Comparison of ENCODE assay signal across 8 mouse cellular contexts in the genomic region with DNA sequence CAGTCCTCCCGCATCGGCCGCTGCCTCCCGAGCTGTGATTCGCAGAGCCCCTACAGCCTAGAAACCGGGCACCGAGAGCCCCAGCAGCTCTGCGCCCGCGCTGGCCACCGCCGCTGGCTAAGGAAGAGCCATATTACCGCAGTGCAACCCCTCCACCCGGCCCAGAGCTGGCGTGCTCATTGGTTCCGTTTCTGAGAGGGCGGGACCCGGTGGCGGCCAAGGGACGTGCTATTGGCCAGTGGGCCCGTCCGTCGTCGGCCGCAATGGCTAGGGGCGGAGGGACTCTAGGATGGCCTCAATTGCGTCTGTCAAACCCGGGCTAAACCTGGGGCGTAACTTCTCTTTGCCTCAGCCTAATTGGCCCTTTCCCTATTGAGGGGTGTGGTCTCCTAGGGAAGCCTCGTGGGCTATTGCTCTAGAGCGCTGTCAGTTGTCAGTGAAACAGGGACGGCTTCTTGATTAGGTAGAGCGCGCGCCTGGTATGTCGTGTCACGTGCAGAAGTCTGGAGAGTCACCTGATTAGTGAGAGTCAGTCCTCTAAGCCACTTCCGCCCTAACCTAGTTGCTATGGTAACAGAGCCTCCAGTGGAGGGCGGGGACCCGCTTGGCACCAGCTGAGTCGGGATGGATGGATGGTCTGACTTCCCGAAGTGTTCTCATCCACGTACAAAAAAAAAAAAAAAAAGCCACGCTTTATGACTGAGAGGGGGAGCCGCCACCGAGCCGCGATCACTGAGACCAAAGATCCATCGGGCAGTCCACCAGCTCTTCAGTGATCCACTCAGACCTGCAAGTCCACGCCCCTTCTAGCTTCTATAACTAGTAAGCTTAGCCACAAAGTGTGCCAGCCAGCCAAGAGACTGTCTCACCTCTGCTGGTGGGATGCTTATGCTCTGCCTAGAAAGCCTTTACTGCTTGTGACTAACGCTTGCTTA. TPM values are rescaled to one million over a fixed set of nuclear protein-coding genes. Genes with fewer than 3 reads are reported as not detected.
A peak's percentile ranks its signal among the peaks of the same experiment; 100 is the strongest.
DNase-seq lines count a peak whose midpoint lies in the region; ATAC-seq and TF ChIP-seq lines count a peak whose summit lies in the region.

Gene Uvrag, minus strand, starts transcription at position 158 of the 935 bp plus-strand sequence.

- H3K27ac ChIP-seq in forebrain, embryonic 10.5 days = peak within 1 kb of the TSS; percentile 88
- H3K27ac ChIP-seq in heart, embryonic 15.5 days = peak within 1 kb of the TSS; percentile 96
- H3K27ac ChIP-seq in liver, embryonic 14.5 days = peak within 1 kb of the TSS; percentile 42; the same call in 1 of the 2 replicates
- H3K27ac ChIP-seq in neural tube, embryonic 11.5 days (ENCODE audit: low read depth, low read length) = peak within 1 kb of the TSS; percentile 70
- H3K27ac ChIP-seq in stomach, postnatal 0 days (replicated peaks) = peak within 1 kb of the TSS; percentile 95

- peak; percentile 96 to 98 for DNase-seq in CD8-positive naive resting alpha-beta T cell, adult 2 months (ENCODE audit: low read depth in 2 of 2, low spot score in 2 of 2)
- peak; percentile 96 for DNase-seq in c-Kit-positive CD71-negative TER-119-negative erythroid progenitor cells, embryonic 14.5 days (ENCODE audit: low read depth)
- DNase-seq in forebrain, embryonic 10.5 days (ENCODE audit: extremely low spot score, low spot score) = peak; percentile 99
- DNase-seq in kidney, postnatal 25 days = peak; percentile 98 to 99
- DNase-seq in liver, embryonic 14.5 days (ENCODE audit: low read depth in 3 of 3, low spot score in 3 of 3) = peak; percentile 97 to 98 (median 98)
- peak; percentile 98 for DNase-seq in neural tube, embryonic 11.5 days (ENCODE audit: low spot score)
- DNase-seq in stomach, postnatal 0 days (ENCODE audit: low spot score) = peak; percentile 99

- peak within 1 kb of the TSS; percentile 88 for H3K4me2 ChIP-seq in heart, embryonic 15.5 days
- H3K4me2 ChIP-seq in liver, embryonic 14.5 days (ENCODE audit: low read depth) = peak within 1 kb of the TSS; percentile 91
- peak within 1 kb of the TSS; percentile 86 for H3K4me2 ChIP-seq in neural tube, embryonic 11.5 days (ENCODE audit: low read depth)
- peak within 1 kb of the TSS; percentile 69 for H3K4me2 ChIP-seq in stomach, postnatal 0 days (replicated peaks; ENCODE audit: low read depth)

- H3K4me1 ChIP-seq in forebrain, embryonic 10.5 days = peaks cover 39% of the 10 kb centered on the region
- peaks cover 25% of the 10 kb centered on the region for H3K4me1 ChIP-seq in heart, embryonic 15.5 days (replicated peaks)
- peaks cover 13 to 21% of the 10 kb centered on the region in 2 experiments for H3K4me1 ChIP-seq in liver, embryonic 14.5 days (replicated peaks; ENCODE audit: control insufficient read depth in 2 of 2, insufficient read depth in 2 of 2, low read length in 1 of 2)
- peaks cover 14% of the 10 kb centered on the region for H3K4me1 ChIP-seq in neural tube, embryonic 11.5 days (ENCODE audit: control insufficient read depth, insufficient read depth, low read length)
- H3K4me1 ChIP-seq in stomach, postnatal 0 days (replicated peaks; ENCODE audit: control insufficient read depth, insufficient read depth) = peaks cover 4% of the 10 kb centered on the region; the same call in 1 of the 2 replicates

- no peaks in the 10 kb centered on the region for H3K36me3 ChIP-seq in forebrain, embryonic 10.5 days (replicated peaks)
- no peaks in the 10 kb centered on the region for H3K36me3 ChIP-seq in heart, embryonic 15.5 days
- H3K36me3 ChIP-seq in liver, embryonic 14.5 days (replicated peaks; ENCODE audit: control insufficient read depth, insufficient read depth, low read depth) = no peaks in the 10 kb centered on the region
- H3K36me3 ChIP-seq in neural tube, embryonic 11.5 days (ENCODE audit: control insufficient read depth, insufficient read depth, low read length) = no peaks in the 10 kb centered on the region
- H3K36me3 ChIP-seq in stomach, postnatal 0 days (ENCODE audit: control insufficient read depth, insufficient read depth, low read length) = no peaks in the 10 kb centered on the region

- ATAC-seq in heart, embryonic 15.5 days (replicated peaks; ENCODE audit: insufficient number of reproducible peaks, insufficient read depth, low FRiP score, low read depth) = peak; percentile 96
- ATAC-seq in liver, embryonic 14.5 days (ENCODE audit: insufficient read depth) = peak; percentile 95
- peak; percentile 98 for ATAC-seq in neural tube, embryonic 11.5 days (ENCODE audit: insufficient read depth, low FRiP score, low TSS enrichment)
- peak; percentile 98 for ATAC-seq in stomach, postnatal 0 days (ENCODE audit: low FRiP score, low TSS enrichment)

- no peak for TF ChIP-seq CTCF in liver, embryonic 14.5 days (IDR thresholded peaks at IDR 0.05; ENCODE audit: low read depth)
- TF ChIP-seq CTCF in stomach, postnatal 0 days (IDR thresholded peaks at IDR 0.05; ENCODE audit: low read depth) = no peak

- under 1% methylated on average over 51 of the region's 51 CpGs for WGBS in forebrain, embryonic 10.5 days
- under 1% methylated on average over 51 of the region's 51 CpGs for WGBS in heart, embryonic 15.5 days
- under 1% methylated on average over 50 of the region's 51 CpGs for WGBS in liver, embryonic 14.5 days (ENCODE audit: insufficient replicate concordance)
- under 1% methylated on average over 51 of the region's 51 CpGs for WGBS in neural tube, embryonic 11.5 days
- under 1% methylated on average over 51 of the region's 51 CpGs for WGBS in stomach, postnatal 0 days

- H3K9ac ChIP-seq in heart, embryonic 15.5 days = peak within 1 kb of the TSS; percentile 96
- peak within 1 kb of the TSS; percentile 89 for H3K9ac ChIP-seq in liver, embryonic 14.5 days (replicated peaks)
- H3K9ac ChIP-seq in neural tube, embryonic 11.5 days (ENCODE audit: low read length) = peak within 1 kb of the TSS; percentile 89
- H3K9ac ChIP-seq in stomach, postnatal 0 days (ENCODE audit: low read length) = peak within 1 kb of the TSS; percentile 94

- H3K27me3 ChIP-seq in forebrain, embryonic 10.5 days (ENCODE audit: poor library complexity, severe bottlenecking) = peaks cover 7% of the 10 kb centered on the region; the same call in 1 of the 2 replicates
- no peaks in the 10 kb centered on the region for H3K27me3 ChIP-seq in heart, embryonic 15.5 days
- H3K27me3 ChIP-seq in liver, embryonic 14.5 days (ENCODE audit: control insufficient read depth, insufficient read depth, low read length) = no peaks in the 10 kb centered on the region
- H3K27me3 ChIP-seq in neural tube, embryonic 11.5 days (ENCODE audit: control insufficient read depth, insufficient read depth, low read length) = no peaks in the 10 kb centered on the region
- H3K27me3 ChIP-seq in stomach, postnatal 0 days (ENCODE audit: control insufficient read depth, insufficient read depth, low read length) = no peaks in the 10 kb centered on the region

- no peaks in the 10 kb centered on the region for H3K9me3 ChIP-seq in forebrain, embryonic 10.5 days
- H3K9me3 ChIP-seq in heart, embryonic 15.5 days (replicated peaks) = no peaks in the 10 kb centered on the region
- no peaks in the 10 kb centered on the region for H3K9me3 ChIP-seq in liver, embryonic 14.5 days (ENCODE audit: control insufficient read depth, low read length)
- no peaks in the 10 kb centered on the region for H3K9me3 ChIP-seq in neural tube, embryonic 11.5 days (ENCODE audit: control insufficient read depth, low read length)
- H3K9me3 ChIP-seq in stomach, postnatal 0 days (ENCODE audit: control insufficient read depth, low read length) = no peaks in the 10 kb centered on the region

- peak within 1 kb of the TSS; percentile 94 for H3K4me3 ChIP-seq in forebrain, embryonic 10.5 days
- peak within 1 kb of the TSS; percentile 100 for H3K4me3 ChIP-seq in heart, embryonic 15.5 days
- peak within 1 kb of the TSS; percentile 86 to 90 for H3K4me3 ChIP-seq in liver, embryonic 14.5 days (ENCODE audit: insufficient read depth in 1 of 2, low read depth in 2 of 2, low read length in 2 of 2)
- peak within 1 kb of the TSS; percentile 99 for H3K4me3 ChIP-seq in neural tube, embryonic 11.5 days (ENCODE audit: low read depth, low read length)
- peak within 1 kb of the TSS; percentile 97 for H3K4me3 ChIP-seq in stomach, postnatal 0 days (ENCODE audit: low read depth, low read length)

- no peak for TF ChIP-seq EP300 in liver, embryonic 14.5 days (IDR thresholded peaks at IDR 0.05; ENCODE audit: low read depth)
- TF ChIP-seq EP300 in stomach, postnatal 0 days (optimal IDR thresholded peaks at IDR 0.05) = no peak

RNA-seq across cellular contexts. Expression of gene Uvrag, which starts in this region (rescaled TPM):
- polyA plus RNA-seq in forebrain, embryonic 10.5 days (2016; fragmentation: Nextera tagmentation; extraction: Ambion mirVana) = 9.8 and 10.4 TPM in 2 replicates
- 15.3 and 16.0 TPM in 2 replicates for polyA plus RNA-seq in heart, embryonic 15.5 days (2015; fragmentation: Nextera tagmentation; extraction: Ambion mirVana)
- 2.4 and 3.9 TPM in 2 replicates for polyA plus RNA-seq in liver, embryonic 14.5 days (2012; rRNA removed)
- 5.7 and 7.4 TPM in 2 replicates for polyA plus RNA-seq in liver, embryonic 14.5 days (2014; fragmentation: Nextera tagmentation; extraction: Ambion mirVana)
- polyA plus RNA-seq in neural tube, embryonic 11.5 days (2014; fragmentation: Nextera tagmentation; extraction: Ambion mirVana) = 11.2 and 12.0 TPM in 2 replicates
- polyA plus RNA-seq in stomach, postnatal 0 days (2015; fragmentation: Nextera tagmentation; extraction: Ambion mirVana) = 9.8 and 10.7 TPM in 2 replicates

Comparison
In these comparisons a context has a peak if more than half of its experiments do, and no peak if none do; other contexts are left out.
1. Peak in every context shown above with its lines: DNase-seq, ATAC-seq, H3K4me3 ChIP-seq and H3K27ac ChIP-seq.
2. H3K27ac ChIP-seq: peak in every context shown above with its lines; median percentile 96 in heart, embryonic 15.5 days; 95 in stomach, postnatal 0 days; 88 in forebrain, embryonic 10.5 days; 70 in neural tube, embryonic 11.5 days; 42 in liver, embryonic 14.5 days.